Mouse (Mus musculus) heart, embryonic 10.5 days (tissue): ENCODE measurements around the gene Il10rb. TPM values are rescaled to one million over a fixed set of nuclear protein-coding genes. Genes with fewer than 3 reads are reported as not detected.
A peak's percentile ranks its signal among the peaks of the same experiment; 100 is the strongest.

Experiments used
- DNase-seq: peaks from one replicate; pipeline ENCODE4 v3.0.0-alpha.2; 2017; ENCODE audit warnings: low spot score
- H3K27ac ChIP-seq: fragments of 300-500 bp; sonication (generic); 2 replicates; pipeline ENCODE4 v1.5.1; 2016; ENCODE audit warnings: mild to moderate bottlenecking
- H3K27me3 ChIP-seq: fragments of 300-500 bp; sonication (generic); 2 replicates; pipeline ENCODE4 v1.6.1; 2016; ENCODE audit warnings: mild to moderate bottlenecking; ENCODE audit not compliant: poor library complexity, insufficient read depth, severe bottlenecking
- H3K36me3 ChIP-seq: fragments of 300-500 bp; sonication (generic); 2 replicates; pipeline ENCODE4 v1.6.1; 2016; ENCODE audit warnings: mild to moderate bottlenecking, moderate library complexity
- H3K4me1 ChIP-seq: fragments of 300-500 bp; sonication (generic); 2 replicates; pipeline ENCODE4 v1.6.1; 2016; ENCODE audit warnings: mild to moderate bottlenecking
- H3K4me3 ChIP-seq: fragments of 300-500 bp; sonication (generic); 2 replicates; pipeline ENCODE4 v1.5.1; 2016; ENCODE audit warnings: mild to moderate bottlenecking, moderate library complexity
- H3K9me3 ChIP-seq: fragments of 300-500 bp; sonication (generic); 2 replicates; pipeline ENCODE4 v1.6.1; 2016; ENCODE audit warnings: mild to moderate bottlenecking, moderate library complexity
- WGBS: fragments of 180-500 bp; shearing (Covaris S2); methylation state at CpG from one replicate; pipeline ENCODE4 v1.1.7; 2016; 5-methylcytosine and 5-hydroxymethylcytosine counted together
- polyA plus RNA-seq: library from polyadenylated mRNA; unstranded; fragments of >200 nt; fragmentation: Nextera tagmentation; extraction: Ambion mirVana; gene quantifications from 2 replicates; pipeline ENCODE4 v1.2.1, GENCODE M21; 2016

Il10rb gene
- polyA plus RNA-seq, 1 experiment from 2014 or later, result 29.6 TPM

GRCm38 (mm10) chr16:91373473-91374252 is 32.3 kb upstream of the Il10rb start:
- no peaks in the 10 kb centered on the region for H3K9me3 ChIP-seq
- H3K36me3 ChIP-seq, result peaks cover 8% of the 10 kb centered on the region
- 39% methylated on average over 13 of the region's 13 CpGs for WGBS
- peak overlapping the region; percentile 93 for H3K27ac ChIP-seq
- H3K4me3 ChIP-seq, result peak overlapping the region; percentile 75
- DNase-seq, result no peak
- H3K4me1 ChIP-seq, result peaks cover 20% of the 10 kb centered on the region
- no peaks in the 10 kb centered on the region for H3K27me3 ChIP-seq

- 25% methylated on average over 3 of the region's 3 CpGs for WGBS
- H3K4me3 ChIP-seq, result peak overlapping the region; percentile 1; the same call in 1 of the 2 replicates
- peaks cover 26% of the 10 kb centered on the region for H3K4me1 ChIP-seq
- H3K27me3 ChIP-seq, result no peaks in the 10 kb centered on the region
- H3K9me3 ChIP-seq, result no peaks in the 10 kb centered on the region
- no peak for DNase-seq
- peaks cover 8% of the 10 kb centered on the region for H3K36me3 ChIP-seq
- 0 out of 2 replicates have a peak overlapping the region, but pooled peaks have one; percentile 93 for H3K27ac ChIP-seq
These were observed 31.7 kb upstream of the Il10rb start for GRCm38 (mm10) chr16:91374253-91374634.

GRCm38 (mm10) chr16:91376701-91377100 is 29.3 kb upstream of the Il10rb start:
- 93% methylated on average over 10 of the region's 10 CpGs for WGBS

GRCm38 (mm10) chr16:91378431-91378986 is 27.5 kb upstream of the Il10rb start:
- no peaks in the 10 kb centered on the region for H3K27me3 ChIP-seq
- H3K4me1 ChIP-seq, result peaks cover 34% of the 10 kb centered on the region
- H3K36me3 ChIP-seq, result peaks cover 14% of the 10 kb centered on the region
- H3K27ac ChIP-seq, result peak overlapping the region; percentile 70; the same call in 1 of the 2 replicates
- peak overlapping the region; percentile 22; the same call in 1 of the 2 replicates for H3K4me3 ChIP-seq
- 55% methylated on average over 17 of the region's 17 CpGs for WGBS
- DNase-seq, result no peak
- H3K9me3 ChIP-seq, result no peaks in the 10 kb centered on the region

More at GRCm38 (mm10) chr16:91376701-91377100, 29.3 kb upstream of the Il10rb start:
- H3K27ac ChIP-seq, result no peak overlapping the region; the same call in 1 of the 2 replicates
- no peaks in the 10 kb centered on the region for H3K9me3 ChIP-seq
- H3K4me3 ChIP-seq, result no peak overlapping the region
- H3K4me1 ChIP-seq, result peaks cover 35% of the 10 kb centered on the region
- peaks cover 8% of the 10 kb centered on the region for H3K36me3 ChIP-seq
- H3K27me3 ChIP-seq, result no peaks in the 10 kb centered on the region
- DNase-seq, result no peak

GRCm38 (mm10) chr16:91378991-91379390 is 27.0 kb upstream of the Il10rb start:
- peaks cover 29% of the 10 kb centered on the region for H3K4me1 ChIP-seq
- peak; percentile 80 for DNase-seq
- H3K27me3 ChIP-seq, result no peaks in the 10 kb centered on the region
- peak overlapping the region; percentile 70; the same call in 1 of the 2 replicates for H3K27ac ChIP-seq
- peaks cover 18% of the 10 kb centered on the region for H3K36me3 ChIP-seq
- H3K4me3 ChIP-seq, result peak overlapping the region; percentile 22; the same call in 1 of the 2 replicates
- no peaks in the 10 kb centered on the region for H3K9me3 ChIP-seq
- 27% methylated on average over 9 of the region's 9 CpGs for WGBS

- Histone ChIP-seq H3K36me3 (peaks cover 22% of the 10 kb centered on the region), H3K27ac (peak overlapping the region; percentile 70; the same call in 1 of the 2 replicates), H3K9me3 (no peaks in the 10 kb centered on the region), H3K4me3 (no peak overlapping the region), H3K27me3 (no peaks in the 10 kb centered on the region), H3K4me1 (peaks cover 25% of the 10 kb centered on the region)
- WGBS, result 47% methylated on average over 3 of the region's 3 CpGs
- no peak for DNase-seq
These were observed 26.6 kb upstream of the Il10rb start for GRCm38 (mm10) chr16:91379412-91379811.

GRCm38 (mm10) chr16:91380151-91380550 is 25.8 kb upstream of the Il10rb start:
- H3K27me3 ChIP-seq, result no peaks in the 10 kb centered on the region
- no peak overlapping the region for H3K4me3 ChIP-seq
- peaks cover 28% of the 10 kb centered on the region for H3K36me3 ChIP-seq
- H3K9me3 ChIP-seq, result no peaks in the 10 kb centered on the region
- peaks cover 25% of the 10 kb centered on the region for H3K4me1 ChIP-seq
- H3K27ac ChIP-seq, result no peak overlapping the region
- DNase-seq, result no peak
- WGBS, result 38% methylated on average over 5 of the region's 5 CpGs

GRCm38 (mm10) chr16:91381606-91382005 is 24.4 kb upstream of the Il10rb start:
- Histone ChIP-seq H3K9me3 (no peaks in the 10 kb centered on the region), H3K4me1 (peaks cover 22% of the 10 kb centered on the region), H3K27ac (no peak overlapping the region), H3K4me3 (no peak overlapping the region), H3K36me3 (peaks cover 35% of the 10 kb centered on the region), H3K27me3 (no peaks in the 10 kb centered on the region)
- DNase-seq, result no peak
- WGBS, result 82% methylated on average over 4 of the region's 4 CpGs

GRCm38 (mm10) chr16:91382261-91382790 is 23.6 kb upstream of the Il10rb start:
- no peaks in the 10 kb centered on the region for H3K27me3 ChIP-seq

GRCm38 (mm10) chr16:91384221-91384620 is 21.7 kb upstream of the Il10rb start:
- DNase-seq, result no peak
- no peaks in the 10 kb centered on the region for H3K27me3 ChIP-seq

More at GRCm38 (mm10) chr16:91382261-91382790, 23.6 kb upstream of the Il10rb start:
- WGBS, result 84% methylated on average over 9 of the region's 9 CpGs
- no peak overlapping the region for H3K27ac ChIP-seq
- peaks cover 21% of the 10 kb centered on the region for H3K4me1 ChIP-seq
- peaks cover 38% of the 10 kb centered on the region for H3K36me3 ChIP-seq
- no peaks in the 10 kb centered on the region for H3K9me3 ChIP-seq
- no peak overlapping the region for H3K4me3 ChIP-seq
- no peak for DNase-seq

GRCm38 (mm10) chr16:91385621-91386020 is 20.3 kb upstream of the Il10rb start:
- H3K4me1 ChIP-seq, result no peaks in the 10 kb centered on the region
- H3K27me3 ChIP-seq, result no peaks in the 10 kb centered on the region
- WGBS, result 58% methylated on average over 10 of the region's 10 CpGs
- DNase-seq, result no peak
- peaks cover 65% of the 10 kb centered on the region for H3K36me3 ChIP-seq
- H3K4me3 ChIP-seq, result no peak overlapping the region
- H3K27ac ChIP-seq, result no peak overlapping the region
- H3K9me3 ChIP-seq, result no peaks in the 10 kb centered on the region

More at GRCm38 (mm10) chr16:91384221-91384620, 21.7 kb upstream of the Il10rb start:
- H3K36me3 ChIP-seq, result peaks cover 54% of the 10 kb centered on the region
- 79% methylated on average over 4 of the region's 4 CpGs for WGBS
- H3K9me3 ChIP-seq, result no peaks in the 10 kb centered on the region
- H3K27ac ChIP-seq, result no peak overlapping the region
- no peak overlapping the region for H3K4me3 ChIP-seq
- peaks cover 10% of the 10 kb centered on the region for H3K4me1 ChIP-seq

- H3K9me3 ChIP-seq, result no peaks in the 10 kb centered on the region
- DNase-seq, result no peak
- H3K27ac ChIP-seq, result no peak overlapping the region
- H3K4me3 ChIP-seq, result no peak overlapping the region
- H3K27me3 ChIP-seq, result no peaks in the 10 kb centered on the region
- H3K36me3 ChIP-seq, result peaks cover 67% of the 10 kb centered on the region
- WGBS, result 89% methylated on average over 10 of the region's 10 CpGs
- H3K4me1 ChIP-seq, result no peaks in the 10 kb centered on the region
These were observed 19.4 kb upstream of the Il10rb start for GRCm38 (mm10) chr16:91386419-91387120.
